Mouse (Mus musculus) bone marrow macrophage, adult 2 months (primary cell): ENCODE measurements around the gene Pcdh8.

Experiments used
- CTCF ChIP-seq: IDR thresholded peaks from 2 replicates; pipeline ENCODE4 v1.5.1; 2012; ENCODE audit warnings: low read depth, mild to moderate bottlenecking, low read length, moderate library complexity
- POLR2A ChIP-seq: IDR thresholded peaks from 2 replicates; pipeline ENCODE4 v1.6.1; 2012; ENCODE audit warnings: mild to moderate bottlenecking, low read depth, low read length, borderline replicate concordance

- TF ChIP-seq CTCF (no peak), POLR2A (no peak)
These were observed 48.9 kb downstream of the Pcdh8 start for GRCm38 (mm10) chr14:79722228-79722627.
